In genomic region chr2:166793542-166794214, GRCm38 (mm10) we compare ENCODE assay signal across 8 mouse cellular contexts. TPM values are rescaled to one million over a fixed set of nuclear protein-coding genes. Genes with fewer than 3 reads are reported as not detected.
A peak's percentile ranks its signal among the peaks of the same experiment; 100 is the strongest.
DNase-seq lines count a peak whose midpoint lies in the region; ATAC-seq lines count a peak whose summit lies in the region.
"Not testable (repeated sequence)": the region's sequence is repeated elsewhere in the genome, so short reads cannot be mapped to it uniquely, and the experiment has no call there.

No protein-coding gene starts in this region.

- DNase-seq in NIH3T3 (ENCODE audit: low read depth): peak; percentile 91
- peak; percentile 93 for DNase-seq in cerebellum, postnatal 14 days
- DNase-seq in frontal cortex, postnatal 14 days (ENCODE audit: low spot score in 2 of 2): peak; percentile 69 to 74
- peak; percentile 64 for DNase-seq in left cerebral cortex, adult 11 months (ENCODE audit: low spot score)
- peak; percentile 91 to 93 for DNase-seq in lung, postnatal 4 days
- DNase-seq in retina, postnatal 1 day: peak; percentile 89
- DNase-seq in urinary bladder, adult 18-20 months (ENCODE audit: low spot score in 2 of 2): peak; percentile 78 to 88

- not testable (repeated sequence) for H3K9me3 ChIP-seq in hindbrain, embryonic 13.5 days

- not testable (repeated sequence) for H3K27me3 ChIP-seq in hindbrain, embryonic 13.5 days

- WGBS in hindbrain, embryonic 13.5 days: under 1% methylated on average over 67 of the region's 76 CpGs

- H3K36me3 ChIP-seq in hindbrain, embryonic 13.5 days: peaks cover 29% of the 10 kb centered on the region

- H3K4me3 ChIP-seq in hindbrain, embryonic 13.5 days: peak overlapping the region; percentile 75

- peak overlapping the region; percentile 68 for H3K4me2 ChIP-seq in hindbrain, embryonic 13.5 days

- H3K4me1 ChIP-seq in hindbrain, embryonic 13.5 days (replicated peaks): peaks cover 23% of the 10 kb centered on the region

- peak; percentile 90 for ATAC-seq in hindbrain, embryonic 13.5 days (ENCODE audit: low FRiP score)

- H3K9ac ChIP-seq in hindbrain, embryonic 13.5 days: peak overlapping the region; percentile 90

- H3K27ac ChIP-seq in hindbrain, embryonic 13.5 days: peak overlapping the region; percentile 78

RNA-seq across cellular contexts. Expression of gene Trp53rkb, which starts 1.3 kb away (rescaled TPM):
- polyA plus RNA-seq in hindbrain, embryonic 13.5 days (2015; fragmentation: Nextera tagmentation; extraction: Ambion mirVana): 8.2 and 10.8 TPM in 2 replicates

RNA-seq across cellular contexts. Expression of gene Arfgef2, which starts 11.7 kb away (rescaled TPM):
- polyA plus RNA-seq in hindbrain, embryonic 13.5 days (2015; fragmentation: Nextera tagmentation; extraction: Ambion mirVana): 3.7 and 4.0 TPM in 2 replicates

Comparison
In these comparisons a context has a peak if more than half of its experiments do, and no peak if none do; other contexts are left out.
1. Peak in every context shown above with its lines: DNase-seq, ATAC-seq, H3K4me3 ChIP-seq and H3K27ac ChIP-seq.